Mouse (Mus musculus): Measurements from ENCODE around the gene Cfb.

GRCm38 (mm10) chr17:34898706-34899052 lies 36.4 kb upstream of the Cfb start:
- TF ChIP-seq GABPA (IDR thresholded peaks at IDR 0.05; ENCODE audit: low read depth, low read length) (no peak), POLR2A (IDR thresholded peaks at IDR 0.05; ENCODE audit: control insufficient read depth in 1 of 2, insufficient read depth in 1 of 2, low read depth in 1 of 2, low read length in 2 of 2, poor library complexity in 1 of 2) (no peak)

Measured in MEL (cell line).